Mouse (Mus musculus): ENCODE results near the gene Gm12695. TPM values are rescaled to one million over a fixed set of nuclear protein-coding genes. Genes with fewer than 3 reads are reported as not detected.

Gm12695 gene
- total RNA-seq, 4 experiments from 2014 or later, result not detected

- DNase-seq (ENCODE audit: low spot score in 2 of 2), result no peak
Measured at GRCm38 (mm10) chr4:96698218-96698561, 86.8 kb downstream of the Gm12695 start.

GRCm38 (mm10) chr4:96697511-96698217 is 87.3 kb downstream of the Gm12695 start:
- DNase-seq (ENCODE audit: low spot score in 2 of 2), result peak in 1 of 2 experiments; percentile 28

- DNase-seq (ENCODE audit: low spot score in 2 of 2), result peak; percentile 50 to 58
Measured at GRCm38 (mm10) chr4:96696614-96697360, 88.2 kb downstream of the Gm12695 start.

GRCm38 (mm10) chr4:96687358-96687803 is 97.6 kb downstream of the Gm12695 start:
- no peak for DNase-seq (ENCODE audit: low spot score in 2 of 2)

GRCm38 (mm10) chr4:96683474-96683873 is 101.5 kb downstream of the Gm12695 start:
- DNase-seq (ENCODE audit: low spot score in 2 of 2), result no peak

GRCm38 (mm10) chr4:96680966-96681365 is 104.0 kb downstream of the Gm12695 start:
- DNase-seq (ENCODE audit: low spot score in 2 of 2), result no peak

- peak in 1 of 2 experiments; percentile 14 for DNase-seq (ENCODE audit: low spot score in 2 of 2)
Measured at GRCm38 (mm10) chr4:96680233-96680632, 104.8 kb downstream of the Gm12695 start.

Other genes with a start within 250 kb of the Gm12695 start
- 10 to 100 TPM; 16.0 to 19.5 (median 17.7) TPM for gene Cyp2j6, start 231.5 kb downstream of the Gm12695 start, total RNA-seq (2022)
- gene Cyp2j9, start 193.6 kb downstream of the Gm12695 start, total RNA-seq (2022), result 10 to 100 TPM; 26.9 to 31.6 (median 30.4) TPM
- not detected for gene Cyp2j5, start 121.0 kb downstream of the Gm12695 start, total RNA-seq (2022)

Data from left cerebral cortex, adult 8-10 months (tissue).